Mouse (Mus musculus) erythroid progenitor cell, adult 5-6 weeks (primary cell): ENCODE data around the gene Kiz. TPM values are rescaled to one million over a fixed set of nuclear protein-coding genes. Genes with fewer than 3 reads are reported as not detected.

Experiments used
- ATAC-seq: replicated peaks from 2 replicates; pipeline ENCODE4 v1.8.0; 2016; ENCODE audit warnings: moderate number of reproducible peaks, mild to moderate bottlenecking, moderate TSS enrichment, inconsistent platforms; ENCODE audit not compliant: poor library complexity, low FRiP score, severe bottlenecking
- total RNA-seq, 2 experiments: library from RNA; stranded (forward) in 1 of 2; stranded (reverse) in 1 of 2; fragments of 150-400 nt in 1 of 2; fragments of 186-747, 209-891 nt in 1 of 2; gene quantifications; 2 replicates each; pipeline versions ENCODE4 v1.2.3 to v1.2.4; 2015 to 2017; ENCODE audit warnings: low replicate concordance in 2 of 2

Gene Kiz
- total RNA-seq, 2 experiments from 2014 or later = 28.1 to 41.7 TPM

DNA sequence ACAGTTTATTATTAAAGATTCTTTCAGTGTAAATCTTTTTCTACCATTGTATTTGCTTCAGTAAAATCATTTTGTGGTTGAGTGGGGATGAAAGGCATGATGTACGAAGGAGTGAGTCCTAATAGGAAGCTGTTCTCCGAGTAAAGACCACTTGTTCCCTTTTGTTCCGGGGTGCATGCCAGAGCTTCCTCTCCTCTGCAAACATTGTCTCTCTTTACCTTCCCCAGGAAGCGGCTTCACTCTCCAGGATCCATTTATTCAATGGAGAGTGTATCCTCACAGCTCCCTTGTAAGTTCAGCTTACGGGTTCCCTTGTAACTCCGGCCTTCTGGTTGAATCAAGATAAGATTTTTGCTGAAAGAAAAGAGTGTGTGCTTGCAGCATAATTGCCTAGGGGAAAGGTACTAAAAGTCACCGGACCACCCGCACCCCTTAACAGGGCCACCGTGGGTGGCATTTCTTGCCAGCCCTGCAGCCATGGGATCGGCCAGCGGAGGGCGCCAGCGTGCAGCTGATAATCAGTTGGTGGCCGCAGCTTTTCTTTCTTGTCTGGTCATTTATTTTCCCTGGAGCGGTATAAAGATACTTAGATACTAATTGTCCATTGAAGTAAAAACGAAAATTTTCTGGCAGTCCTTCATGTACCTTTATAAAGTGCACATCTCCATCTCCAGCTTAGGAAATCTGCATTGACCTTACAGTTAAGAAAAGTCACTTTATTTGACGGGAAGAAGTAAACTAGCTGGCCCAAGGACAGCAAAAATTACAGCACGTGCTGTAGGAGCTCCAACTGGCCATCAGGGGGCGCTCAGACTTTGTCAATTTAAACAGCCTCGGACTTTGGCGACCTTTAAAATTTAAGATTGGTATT is 103.5 kb downstream of the Kiz start:
- ATAC-seq = peak; percentile 69

DNA sequence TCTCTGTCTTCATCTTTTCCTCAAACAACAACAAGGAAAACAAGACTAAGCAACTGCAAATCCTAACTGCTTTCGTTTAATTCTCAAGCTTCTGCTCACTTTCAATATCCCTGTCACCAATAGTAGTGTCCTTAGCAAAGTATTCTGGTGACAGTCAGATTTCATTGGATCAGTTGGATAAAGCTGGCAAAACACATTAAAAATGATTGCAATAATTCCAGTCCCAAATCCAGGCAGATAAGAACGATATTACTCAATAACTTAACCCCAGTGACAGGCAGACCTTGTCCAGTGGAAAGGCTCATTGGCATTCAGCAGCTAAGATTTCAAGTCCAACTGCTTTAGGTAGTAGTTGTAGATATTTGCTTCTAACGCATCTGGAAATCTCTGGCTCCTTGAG is 119.4 kb downstream of the Kiz start:
- no peak for ATAC-seq

DNA sequence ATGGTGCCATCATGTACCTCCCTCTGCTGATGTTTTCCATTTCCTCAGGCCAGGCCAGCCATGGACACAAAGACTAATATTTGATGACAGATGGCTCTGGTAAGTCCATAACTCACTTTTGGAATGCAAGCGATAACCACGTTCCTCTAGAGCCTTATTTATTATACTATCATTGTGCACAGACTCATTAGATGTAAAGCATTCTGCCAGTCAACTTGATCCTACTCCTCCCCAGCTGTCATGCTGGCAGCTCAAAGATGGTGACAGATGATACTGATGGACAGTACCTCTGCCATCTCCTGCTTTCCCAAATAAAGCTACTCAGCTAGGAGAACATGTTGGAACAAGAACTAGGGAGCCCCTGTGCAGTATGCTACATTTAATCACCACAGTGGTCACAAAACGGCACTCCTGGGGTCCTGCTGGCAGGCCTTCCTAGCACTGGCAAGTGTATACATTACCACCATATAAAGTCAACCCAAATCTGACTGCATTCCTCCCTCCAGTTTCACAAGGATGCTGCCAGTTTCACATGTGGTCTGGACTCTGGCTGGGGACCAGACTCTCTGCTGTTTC is 119.9 kb downstream of the Kiz start:
- no peak for ATAC-seq

DNA sequence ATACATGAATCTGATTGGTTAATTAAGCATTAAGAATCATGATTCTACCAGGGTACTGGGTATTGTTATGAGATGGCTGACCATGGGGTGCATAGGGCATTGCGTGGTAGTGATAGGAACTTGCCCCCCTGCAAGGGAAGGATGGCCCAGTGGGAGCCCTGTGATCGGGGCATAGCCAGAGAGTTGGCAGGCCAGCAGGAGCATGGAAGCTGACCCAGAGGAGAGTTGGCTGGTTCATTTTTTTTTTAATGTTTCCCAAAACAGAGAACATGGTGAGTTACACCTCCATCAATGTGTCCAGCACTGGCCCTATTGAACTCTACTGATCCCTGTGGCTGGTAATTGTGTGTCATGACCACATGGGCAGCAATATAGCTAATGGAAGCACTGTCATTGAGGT is 127.1 kb downstream of the Kiz start:
- ATAC-seq = no peak

DNA sequence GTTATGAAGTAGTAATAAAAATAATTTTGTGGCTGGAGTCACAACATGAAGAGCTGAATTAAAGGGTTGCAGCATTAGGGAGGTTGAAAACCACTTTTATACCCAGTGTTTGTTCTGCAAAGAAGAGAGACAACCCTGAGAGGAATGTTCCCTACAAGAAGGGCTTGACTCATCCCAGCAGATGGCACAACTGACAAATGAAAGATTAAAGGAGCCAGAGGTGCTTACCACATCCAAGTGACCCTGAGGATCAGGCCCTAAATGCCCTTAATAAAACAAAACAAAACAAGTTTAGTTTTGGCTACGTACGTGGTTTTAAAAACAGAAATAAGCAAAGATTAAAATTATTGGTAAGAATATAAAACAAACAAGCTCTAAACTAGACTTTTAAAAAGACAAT is 129.2 kb downstream of the Kiz start:
- ATAC-seq = no peak

DNA sequence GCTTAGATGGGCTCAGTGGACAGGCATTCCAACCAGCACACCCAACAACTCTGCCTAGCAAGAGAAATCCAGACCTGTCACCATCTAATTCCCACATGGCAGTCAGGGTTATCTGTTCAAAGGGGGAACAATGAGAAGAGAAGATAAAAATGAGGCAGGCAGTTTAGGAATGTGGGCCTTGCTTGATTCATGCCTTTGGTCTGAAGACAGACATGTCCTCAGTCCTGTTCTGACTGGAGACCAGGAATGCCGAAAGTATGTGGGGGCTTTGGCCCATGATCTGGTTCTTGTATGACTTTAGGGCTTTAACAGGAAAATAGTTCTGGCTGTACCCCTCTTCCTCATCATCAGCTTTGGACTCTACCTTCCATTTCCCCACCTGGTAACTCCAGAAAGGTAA is 130.1 kb downstream of the Kiz start:
- ATAC-seq = no peak

DNA sequence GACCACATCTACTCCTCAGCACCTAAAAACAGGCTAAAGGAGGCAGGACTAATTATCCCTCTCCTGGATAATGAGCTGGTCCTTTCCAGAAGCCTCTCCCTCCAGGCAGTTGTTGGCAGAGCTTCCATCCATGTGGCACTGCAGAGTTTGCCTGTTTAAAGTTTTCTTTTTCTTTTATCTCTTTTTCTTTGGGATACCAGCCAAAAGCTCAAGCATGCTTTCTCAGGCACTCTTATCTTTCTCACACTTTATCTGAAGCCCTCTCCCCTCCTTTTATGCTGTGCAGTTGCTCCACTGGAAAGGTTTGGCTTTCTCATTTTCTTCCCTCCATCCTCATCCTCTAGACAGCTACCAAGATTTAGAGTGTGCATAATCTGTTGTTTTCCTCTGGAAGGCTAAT is 130.8 kb downstream of the Kiz start:
- no peak for ATAC-seq

DNA sequence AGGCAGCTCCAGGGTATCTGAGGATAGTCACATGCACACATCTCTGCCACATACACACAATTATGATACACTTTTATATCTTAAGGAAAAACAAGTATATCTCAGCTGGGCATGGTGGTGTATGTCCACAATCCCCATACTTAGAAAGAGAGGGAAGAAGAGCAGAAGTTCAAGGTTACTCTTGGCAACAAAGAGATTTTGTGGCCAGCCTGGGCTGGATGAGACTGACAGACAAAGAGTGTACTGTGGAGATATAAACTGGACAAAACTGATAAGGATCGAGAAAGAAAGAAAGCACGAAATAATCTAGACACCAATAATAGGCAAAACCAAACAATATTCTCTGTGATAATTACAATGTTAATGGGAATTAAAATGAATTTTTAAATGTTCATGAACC is 151.6 kb downstream of the Kiz start:
- ATAC-seq = no peak

DNA sequence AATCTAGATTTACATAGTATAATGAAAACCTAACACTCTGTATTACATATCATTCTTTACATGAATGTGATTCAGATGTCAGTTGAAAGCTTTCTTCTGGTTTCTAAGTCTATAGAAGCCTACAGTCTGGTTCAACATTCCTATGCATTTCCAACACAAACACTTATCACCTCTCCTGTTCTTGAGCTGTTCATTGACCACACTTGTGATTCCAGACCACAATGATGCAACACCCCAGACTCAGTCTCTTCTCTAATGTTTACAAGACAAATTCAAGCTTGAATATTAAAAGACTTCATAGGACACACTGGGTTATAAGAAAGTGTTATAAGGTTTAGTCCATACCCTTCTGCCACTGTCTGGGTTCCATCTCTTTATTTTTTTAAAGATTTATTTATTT is 153.4 kb downstream of the Kiz start:
- no peak for ATAC-seq

DNA sequence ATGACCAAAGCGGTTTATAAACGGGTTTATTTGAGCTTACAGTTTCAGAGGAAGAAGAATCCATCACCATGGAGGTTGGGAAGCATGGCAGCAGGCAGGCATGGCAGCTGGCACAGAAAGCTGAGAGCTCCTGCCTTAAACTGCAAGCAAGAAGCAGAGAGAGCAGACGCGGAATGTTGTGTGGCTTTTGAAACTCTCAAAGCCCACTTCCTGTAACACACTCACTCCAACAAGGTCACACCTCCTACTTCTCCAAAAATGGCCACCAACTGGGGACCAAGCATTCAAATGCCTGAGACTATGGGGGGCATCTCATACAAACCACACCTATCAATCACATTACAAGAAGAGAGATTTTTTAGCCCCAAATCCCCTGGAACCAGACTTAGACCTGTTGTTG is 154.5 kb downstream of the Kiz start:
- ATAC-seq = no peak

DNA sequence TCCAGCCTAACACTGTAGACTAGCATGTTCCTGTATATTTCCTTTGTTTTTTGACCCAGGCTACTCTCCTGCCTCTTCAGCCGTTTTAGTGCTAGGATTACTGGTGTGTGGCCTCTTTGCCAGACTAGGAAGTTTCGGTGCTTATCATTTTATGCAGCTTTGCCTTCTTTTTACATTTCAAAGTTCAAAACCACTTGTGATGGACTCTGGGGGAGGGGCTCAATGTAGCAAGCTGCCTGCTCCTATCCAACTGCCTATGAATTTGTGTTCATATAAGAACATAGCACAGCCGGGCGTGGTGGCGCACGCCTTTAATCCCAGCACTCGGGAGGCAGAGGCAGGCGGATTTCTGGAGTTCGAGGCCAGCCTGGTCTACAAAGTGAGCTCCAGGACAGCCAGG is 155.3 kb downstream of the Kiz start:
- ATAC-seq = no peak

DNA sequence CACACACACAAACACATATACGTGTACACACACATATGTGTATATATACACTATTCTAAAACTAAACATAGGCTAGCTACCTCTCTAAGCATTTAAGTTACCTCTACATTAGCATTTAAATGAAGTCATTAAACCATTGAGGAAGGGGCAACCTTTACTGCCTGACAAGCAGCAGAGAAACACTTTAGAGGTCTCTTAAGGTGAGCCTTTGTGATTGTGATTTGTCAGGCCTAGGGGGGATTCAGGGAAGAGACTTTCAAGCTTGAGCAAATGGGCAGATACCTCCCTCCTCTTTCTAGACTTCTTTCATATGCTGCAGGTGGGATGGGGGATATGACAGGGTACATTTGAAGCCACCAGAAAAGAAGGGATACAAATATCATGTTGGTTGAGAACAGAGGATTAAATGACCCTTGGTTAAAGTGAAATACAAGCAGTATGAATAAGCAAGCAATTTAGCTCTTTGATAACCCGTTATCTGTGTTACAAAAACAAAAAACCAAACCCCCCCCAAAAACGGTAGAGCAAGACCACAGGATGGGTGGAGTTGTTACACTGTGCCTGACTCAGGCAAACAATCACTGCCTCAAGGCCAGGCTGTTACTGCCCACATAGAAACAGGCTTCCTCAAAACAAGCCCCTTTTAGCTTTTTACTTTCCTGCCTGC is 155.9 kb downstream of the Kiz start:
- ATAC-seq = no peak

DNA sequence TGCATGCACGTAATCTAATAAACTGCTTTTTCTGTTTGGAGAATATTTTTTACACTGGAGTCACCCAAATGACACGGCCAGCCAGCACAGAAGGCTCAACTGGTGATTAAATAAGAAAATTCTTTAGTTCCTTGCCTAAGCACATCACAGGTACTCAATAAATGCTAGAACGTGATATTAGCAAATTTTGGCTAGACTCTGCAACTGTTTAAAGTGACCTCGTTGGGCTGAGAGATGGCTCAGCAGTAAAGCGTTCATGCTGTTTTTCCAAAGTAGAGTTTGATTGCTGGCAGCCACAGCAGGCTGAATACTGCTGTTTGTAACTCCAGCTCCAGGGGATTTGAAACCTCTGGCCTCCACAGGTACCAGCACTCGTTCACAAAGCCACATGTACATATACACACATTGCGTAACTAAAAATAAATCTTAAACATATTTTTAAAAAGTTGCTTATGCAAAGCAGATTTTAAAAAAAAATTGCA is 156.5 kb downstream of the Kiz start:
- ATAC-seq = no peak

DNA sequence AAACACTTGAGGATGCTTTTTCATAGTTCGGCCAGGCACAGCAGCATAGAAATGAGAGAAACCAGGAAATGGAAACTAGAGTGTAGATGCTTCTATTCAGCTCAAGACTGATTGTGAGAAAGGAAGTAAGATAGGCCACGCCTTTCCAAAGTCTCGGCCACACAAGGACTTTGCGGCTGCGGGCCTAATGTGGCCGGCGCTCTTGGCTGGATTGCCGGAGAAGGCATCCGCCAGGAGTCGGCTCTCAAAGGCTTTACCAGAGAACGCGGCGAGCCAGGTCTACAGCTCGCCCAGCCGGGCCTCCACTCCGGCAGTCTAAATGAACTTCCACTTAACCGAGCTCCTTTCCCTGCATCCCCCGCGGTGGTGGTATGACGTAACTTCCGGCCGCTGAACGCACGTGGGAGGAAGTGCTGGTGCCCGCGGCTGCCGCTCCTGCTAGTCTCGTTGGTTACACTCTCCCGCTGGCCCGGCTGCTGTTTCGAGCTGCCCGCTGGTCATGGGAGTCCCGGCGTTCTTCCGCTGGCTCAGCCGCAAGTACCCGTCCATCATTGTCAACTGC is 157.0 kb downstream of the Kiz start, which contains the start of gene Xrn2:
Xrn2 (plus strand) TSS at position 374 of the 562 bp plus-strand sequence.
- ATAC-seq = peak; percentile 97

DNA sequence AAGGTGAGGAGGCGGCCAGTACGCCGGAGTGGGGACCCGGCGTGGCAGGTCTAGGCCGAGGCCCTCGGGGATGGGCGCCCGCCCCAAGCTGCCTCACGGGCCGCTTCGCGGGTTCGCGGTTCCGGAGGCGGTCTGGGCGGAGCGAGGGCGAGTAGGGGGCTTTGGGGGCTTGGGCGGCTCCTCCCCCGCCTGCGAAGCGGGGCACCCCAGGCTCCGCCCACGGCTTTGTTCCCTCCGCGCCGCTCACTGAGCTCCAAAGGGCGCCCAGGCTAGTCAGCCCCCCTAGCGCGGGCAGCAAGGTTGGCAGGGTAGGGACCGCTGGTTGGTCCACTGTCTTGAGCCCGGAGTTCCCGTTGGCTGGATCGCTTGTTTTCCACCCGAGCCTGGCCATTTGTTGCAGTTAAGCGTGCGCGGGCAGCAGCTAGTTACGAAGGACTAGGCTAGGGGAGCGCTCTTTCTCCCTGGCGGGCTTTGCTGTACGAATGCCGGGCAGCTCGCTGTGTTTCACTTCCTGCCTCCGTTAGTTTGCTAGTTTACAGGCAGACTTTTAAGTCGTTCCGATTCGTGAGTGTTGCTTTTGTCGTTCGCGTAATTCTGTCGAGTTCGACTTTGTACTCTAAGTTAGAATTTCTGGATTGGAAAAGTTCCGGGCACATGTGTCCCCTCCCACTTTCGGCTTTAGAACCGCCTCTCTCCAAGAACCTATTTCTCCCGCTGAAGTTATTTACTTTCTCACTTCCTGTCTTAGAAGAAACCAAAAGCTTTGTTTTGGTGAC is 157.7 kb downstream of the Kiz start:
- ATAC-seq = peak; percentile 47

DNA sequence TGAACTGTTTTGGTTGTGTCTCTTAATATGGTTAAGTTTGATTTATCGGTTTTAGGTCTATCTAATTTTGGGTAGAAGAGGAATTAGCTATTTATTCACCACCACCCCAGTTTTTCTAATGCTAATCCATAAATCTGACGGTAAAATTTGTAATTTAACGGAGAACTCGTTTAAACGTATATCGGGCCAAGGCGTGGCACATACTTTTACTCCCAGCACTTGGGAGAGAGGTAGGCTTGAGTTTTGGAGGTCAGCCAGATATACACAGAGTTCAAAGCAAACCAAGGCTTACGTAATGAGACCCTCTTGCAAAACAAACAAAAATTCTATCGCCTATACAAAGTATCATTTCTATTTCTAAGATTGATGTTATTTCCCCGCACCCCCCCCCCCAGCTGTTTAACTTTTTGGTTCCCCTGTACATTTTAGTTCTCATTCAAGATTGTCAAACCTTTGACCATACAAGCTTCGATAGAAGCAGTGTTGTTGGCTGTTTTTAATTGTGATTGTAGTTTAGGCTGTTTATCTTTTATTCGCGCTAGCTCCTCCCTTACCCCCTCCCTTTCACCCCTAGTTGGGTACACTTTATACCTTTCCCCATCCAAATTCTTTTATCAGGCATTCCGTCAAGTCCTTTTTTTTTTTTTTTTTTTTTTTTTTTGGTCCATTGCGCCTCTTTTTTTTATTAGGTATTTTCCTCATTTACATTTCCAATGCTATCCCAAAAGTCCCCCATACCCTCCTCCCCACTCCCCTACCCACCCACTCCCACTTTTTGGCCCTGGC is 158.6 kb downstream of the Kiz start:
- ATAC-seq = no peak
